Mouse (Mus musculus) olfactory bulb, adult 2 months (tissue): ENCODE data around the gene Per2.

Experiments
- CTCF ChIP-seq: fragments of 200-500 bp; IDR thresholded peaks from 2 replicates; pipeline ENCODE4 v1.5.1; 2012; ENCODE audit warnings: low read depth, mild to moderate bottlenecking, low read length, moderate library complexity; ENCODE audit not compliant: insufficient read depth
- POLR2A ChIP-seq: fragments of 200-500 bp; IDR thresholded peaks from 2 replicates; pipeline ENCODE4 v1.6.1; 2012; ENCODE audit warnings: mild to moderate bottlenecking, low read depth, low read length, moderate library complexity; ENCODE audit not compliant: insufficient read depth

DNA sequence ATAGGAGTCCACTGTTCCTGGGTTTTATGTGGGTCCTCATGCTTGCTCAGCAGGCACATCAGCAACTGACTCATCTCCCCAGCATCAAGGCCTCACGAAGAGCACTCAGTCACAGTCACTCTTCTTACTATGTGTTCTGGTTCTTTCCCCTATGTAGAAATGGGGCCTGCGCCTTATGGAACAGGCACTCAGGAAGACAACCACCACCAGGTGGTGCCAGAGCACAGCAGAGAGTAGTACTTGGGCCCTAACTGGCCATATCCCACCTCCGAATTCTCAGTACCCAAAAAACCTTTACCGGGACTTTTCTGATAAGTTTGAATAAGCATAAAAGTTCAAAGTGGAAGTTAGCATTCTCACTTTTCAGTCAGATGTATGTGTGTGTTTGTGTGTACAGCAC, 30.5 kb downstream of the Per2 start:
- TF ChIP-seq POLR2A (no peak), CTCF (0 out of 2 replicates have a peak, but pooled peaks have one; percentile 26)
